10 mouse cellular contexts compared by ENCODE assay signal in genomic region chr8:115410191-115410590, GRCm38 (mm10).
"Had no signal": no experiment of that assay in that cellular context is flagged by ENCODE, and none has a peak within 500 bp of the region (broad histone marks: within the 10 kb centered on the region; RNA-seq: fewer than 3 reads in every experiment).

No protein-coding gene starts in this region.

- DNase-seq: kidney, adult 18-20 months; kidney, adult 9 months; kidney, postnatal 14 days; kidney, postnatal 4 days; lung, adult 18-20 months; lung, postnatal 10 days; lung, postnatal 36 days; midbrain, embryonic 14.5 days; thymus, adult 18-20 months; thymus, postnatal 4 days had no signal
